Mouse (Mus musculus) heart, postnatal 0 days (tissue): ENCODE data around the gene Rala.

ENCODE experiments used
- CTCF ChIP-seq: IDR thresholded peaks from 2 replicates; pipeline ENCODE4 v1.5.1; 2016; ENCODE audit warnings: antibody characterized with exemption, control low read depth, low read depth
- EP300 ChIP-seq: IDR thresholded peaks from 2 replicates; pipeline ENCODE4 v1.6.1; 2016; ENCODE audit warnings: antibody characterized with exemption, low read depth

DNA sequence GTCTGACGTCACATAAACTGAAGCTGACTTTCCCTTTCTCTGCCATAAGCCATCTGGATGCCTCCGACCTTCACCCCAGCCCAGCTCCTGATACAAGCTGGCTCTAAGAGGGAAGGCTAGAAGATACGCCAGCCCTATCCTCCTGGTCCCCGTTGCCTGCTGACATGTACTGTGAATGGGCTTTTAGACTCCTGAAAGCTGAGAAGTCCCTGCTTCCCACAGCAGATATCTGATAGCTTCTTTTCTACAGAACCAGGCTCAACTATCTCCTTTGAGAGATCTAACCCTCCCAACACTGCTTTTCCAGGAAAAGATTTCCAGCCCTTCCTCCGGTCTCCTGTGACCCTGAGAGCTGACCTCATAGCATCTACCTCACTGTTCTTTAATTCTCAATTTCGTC lies 89.3 kb downstream of the Rala start:
- TF ChIP-seq CTCF (no peak), EP300 (no peak)
